Mouse (Mus musculus) cerebellum, adult 8-10 months (tissue): ENCODE data around the gene Nae1.

Source experiments
- DNase-seq: peaks from one replicate; pipeline ENCODE4 v3.0.0; 2022

The Nae1 gene

GRCm38 (mm10) chr8:104517872-104518271 lies 16.6 kb downstream of the Nae1 start:
- no peak for DNase-seq

DNA sequence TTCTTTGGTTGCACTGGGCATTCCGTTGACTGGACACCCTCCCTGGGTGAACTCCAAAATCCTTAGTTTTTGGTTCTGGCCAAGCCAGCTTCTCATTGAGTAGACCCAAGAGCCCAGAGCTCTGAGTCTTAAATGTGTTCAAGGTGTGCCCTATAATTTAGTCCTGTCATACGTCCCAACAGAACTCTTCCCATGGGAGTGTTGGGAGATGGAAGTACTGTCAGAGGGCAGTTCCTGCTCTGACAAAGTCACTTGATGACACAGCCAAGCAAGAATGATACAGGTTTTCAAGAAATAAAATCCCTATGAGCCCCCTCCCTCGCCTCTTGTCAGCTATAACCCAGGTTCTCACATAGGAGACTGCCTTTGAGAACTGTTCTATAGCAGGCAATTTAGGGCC lies 24.3 kb downstream of the Nae1 start:
- no peak for DNase-seq

GRCm38 (mm10) chr8:104509061-104510006 lies 25.1 kb downstream of the Nae1 start, which contains the start of gene Terb1:
Gene Terb1 (minus strand): TSS chr8:104509910.
- DNase-seq = peak; percentile 36

GRCm38 (mm10) chr8:104479091-104479490 lies 55.3 kb downstream of the Nae1 start:
- no peak for DNase-seq

DNA sequence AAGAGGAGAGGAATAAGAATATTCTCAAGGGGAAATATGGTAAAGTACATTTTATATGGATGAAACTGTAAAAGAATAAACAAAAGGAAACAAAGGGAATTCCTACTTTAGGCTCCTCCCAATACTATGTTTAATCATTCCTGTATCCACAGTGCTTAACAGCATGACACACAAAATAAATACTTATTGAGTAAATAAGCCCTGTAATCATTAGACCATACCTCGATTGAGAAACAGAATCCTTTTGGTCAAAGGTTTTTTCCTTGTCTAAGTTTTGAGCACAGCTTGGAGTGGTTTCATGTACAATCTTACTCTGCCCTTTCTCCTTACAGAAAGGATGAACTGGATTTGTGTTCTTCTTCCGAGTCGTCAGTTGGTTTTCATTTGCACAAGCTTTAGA lies 62.0 kb downstream of the Nae1 start:
- DNase-seq = no peak

DNA sequence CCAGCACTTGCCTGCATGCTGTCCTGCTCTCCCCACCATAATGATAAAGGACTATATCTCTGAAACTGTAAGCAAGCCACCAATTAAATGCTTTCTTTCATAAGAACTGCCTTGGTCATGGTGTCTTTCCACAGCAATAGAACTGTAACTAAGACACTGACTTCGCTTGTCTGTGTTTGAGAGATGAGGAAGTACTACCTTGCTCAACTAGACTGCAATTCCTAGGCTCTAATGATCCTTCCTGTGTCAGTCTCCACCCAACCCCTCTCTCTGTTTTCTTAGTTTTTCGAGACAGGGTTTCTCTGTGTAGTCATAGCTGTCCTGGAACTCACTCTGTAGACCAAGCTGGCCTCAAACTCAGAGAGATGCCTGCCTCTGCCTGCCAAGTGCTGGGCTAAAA lies 67.0 kb downstream of the Nae1 start:
- DNase-seq = no peak
